Mouse (Mus musculus) testis, adult 2 months (tissue): ENCODE data around the gene Marveld2.

Source experiments
- CTCF ChIP-seq: fragments of 200-500 bp; IDR thresholded peaks from 2 replicates; pipeline ENCODE4 v1.5.1; 2012; ENCODE audit warnings: low read depth, mild to moderate bottlenecking, inconsistent platforms, low read length, moderate library complexity; ENCODE audit not compliant: control insufficient read depth, insufficient read depth, insufficient replicate concordance
- POLR2A ChIP-seq: fragments of 200-500 bp; IDR thresholded peaks from 2 replicates; pipeline ENCODE4 v1.6.1; 2012; ENCODE audit warnings: low read depth, mild to moderate bottlenecking, inconsistent platforms, low read length, moderate library complexity; ENCODE audit not compliant: control insufficient read depth

GRCm38 (mm10) chr13:100634106-100634691 is 17.4 kb upstream of the Marveld2 start:
- TF ChIP-seq CTCF (no peak), POLR2A (no peak)
